Mouse (Mus musculus) embryonic facial prominence, embryonic 14.5 days (tissue): ENCODE data around the gene Tsga13. TPM values are rescaled to one million over a fixed set of nuclear protein-coding genes. Genes with fewer than 3 reads are reported as not detected.

ENCODE experiments used
- ATAC-seq: fragments of 200-750 bp; cut with Nextera tagmentation; 2 replicates; pipeline ENCODE4 v1.8.0; 2017; ENCODE audit warnings: low read depth, moderate number of reproducible peaks, moderate TSS enrichment
- DNase-seq: peaks from one replicate; pipeline ENCODE4 v3.0.0-alpha.2; 2015; ENCODE audit warnings: low spot score
- H3K27ac ChIP-seq: fragments of 300-500 bp; sonication (generic); replicated peaks from 2 replicates; pipeline ENCODE4 v1.5.1; 2014; ENCODE audit warnings: low read depth, mild to moderate bottlenecking, low read length, moderate library complexity
- H3K27me3 ChIP-seq: fragments of 300-500 bp; sonication (generic); replicated peaks from 2 replicates; pipeline ENCODE4 v1.6.1; 2014; ENCODE audit warnings: low read length; ENCODE audit not compliant: control insufficient read depth, insufficient read depth
- H3K36me3 ChIP-seq: fragments of 300-500 bp; sonication (generic); 2 replicates; pipeline ENCODE4 v1.6.1; 2014; ENCODE audit warnings: low read length, mixed read lengths; ENCODE audit not compliant: control insufficient read depth, insufficient read depth
- H3K4me1 ChIP-seq: fragments of 300-500 bp; sonication (generic); 2 replicates; pipeline ENCODE4 v1.6.1; 2014; ENCODE audit warnings: antibody characterized with exemption, low read length; ENCODE audit not compliant: control insufficient read depth, insufficient read depth
- H3K4me2 ChIP-seq: fragments of 300-500 bp; sonication (generic); 2 replicates; pipeline ENCODE4 v1.6.1; 2014; ENCODE audit warnings: low read depth, mild to moderate bottlenecking, low read length, moderate library complexity, mixed read lengths
- H3K4me3 ChIP-seq: fragments of 300-500 bp; sonication (generic); 2 replicates; pipeline ENCODE4 v1.5.1; 2014; ENCODE audit warnings: low read depth, mild to moderate bottlenecking, low read length
- H3K9ac ChIP-seq: fragments of 300-500 bp; sonication (generic); 2 replicates; pipeline ENCODE4 v1.6.1; 2014; ENCODE audit warnings: low read depth, mild to moderate bottlenecking, low read length, moderate library complexity, mixed read lengths
- H3K9me3 ChIP-seq: fragments of 300-500 bp; sonication (generic); 2 replicates; pipeline ENCODE4 v1.6.1; 2016; ENCODE audit warnings: low read length; ENCODE audit not compliant: control insufficient read depth
- WGBS: fragments of 180-500 bp; shearing (Covaris S2); extraction: QIAGEN DNeasy Blood & Tissue Kit; methylation state at CpG from one replicate; pipeline ENCODE4 v1.1.7; 2014; 5-methylcytosine and 5-hydroxymethylcytosine counted together
- polyA plus RNA-seq: library from polyadenylated mRNA; unstranded; fragments of >200 nt; fragmentation: Nextera tagmentation; extraction: Ambion mirVana; gene quantifications from 2 replicates; pipeline ENCODE4 v1.2.1, GENCODE M21; 2014

Tsga13 gene
- polyA plus RNA-seq, 1 experiment from 2014 or later: 0.29 TPM

- WGBS: 59% methylated on average over 5 of the region's 5 CpGs
- H3K27me3 ChIP-seq: no peaks in the 10 kb centered on the region
- no peak overlapping the region for H3K27ac ChIP-seq
Measured at GRCm38 (mm10) chr6:30904911-30905310, 10.5 kb downstream of the Tsga13 start.

GRCm38 (mm10) chr6:30904033-30904432, 11.3 kb downstream of the Tsga13 start:
- H3K27me3 ChIP-seq: no peaks in the 10 kb centered on the region
- H3K9me3 ChIP-seq: no peaks in the 10 kb centered on the region
- H3K36me3 ChIP-seq: no peaks in the 10 kb centered on the region
- H3K4me2 ChIP-seq: no peak overlapping the region
- no peak overlapping the region for H3K27ac ChIP-seq
- no peak overlapping the region for H3K4me3 ChIP-seq
- no peak overlapping the region for H3K9ac ChIP-seq
- DNase-seq (no peak), ATAC-seq (no peak)
- WGBS: 41% methylated on average over 3 of the region's 3 CpGs
- no peaks in the 10 kb centered on the region for H3K4me1 ChIP-seq

More at GRCm38 (mm10) chr6:30904911-30905310, 10.5 kb downstream of the Tsga13 start:
- no peaks in the 10 kb centered on the region for H3K36me3 ChIP-seq
- ATAC-seq (no peak), DNase-seq (no peak)
- no peaks in the 10 kb centered on the region for H3K9me3 ChIP-seq
- H3K4me2 ChIP-seq: no peak overlapping the region
- H3K4me3 ChIP-seq: no peak overlapping the region
- H3K4me1 ChIP-seq: no peaks in the 10 kb centered on the region
- H3K9ac ChIP-seq: no peak overlapping the region

GRCm38 (mm10) chr6:30897520-30897919, 17.9 kb downstream of the Tsga13 start:
- H3K36me3 ChIP-seq: no peaks in the 10 kb centered on the region
- ATAC-seq (no peak), DNase-seq (peak; percentile 27)
- no peak overlapping the region for H3K4me3 ChIP-seq
- peak overlapping the region; percentile 95 for H3K27ac ChIP-seq
- peak overlapping the region; percentile 54 for H3K4me2 ChIP-seq
- WGBS: 67% methylated on average over 6 of the region's 6 CpGs
- H3K4me1 ChIP-seq: peaks cover 13% of the 10 kb centered on the region
- H3K9ac ChIP-seq: no peak overlapping the region
- H3K9me3 ChIP-seq: no peaks in the 10 kb centered on the region
- H3K27me3 ChIP-seq: no peaks in the 10 kb centered on the region

GRCm38 (mm10) chr6:30896986-30897327, 18.4 kb downstream of the Tsga13 start:
- Histone ChIP-seq H3K27me3 (no peaks in the 10 kb centered on the region), H3K9me3 (no peaks in the 10 kb centered on the region), H3K4me3 (peak overlapping the region; percentile 61), H3K9ac (peak overlapping the region; percentile 54), H3K4me2 (peak overlapping the region; percentile 54), H3K27ac (peak overlapping the region; percentile 95), H3K4me1 (peaks cover 13% of the 10 kb centered on the region), H3K36me3 (no peaks in the 10 kb centered on the region)
- DNase-seq: peak; percentile 21
- no peak for ATAC-seq
- WGBS: 13% methylated on average over 8 of the region's 8 CpGs

- Histone ChIP-seq H3K4me1 (peaks cover 13% of the 10 kb centered on the region), H3K9me3 (no peaks in the 10 kb centered on the region), H3K27ac (peak within 1 kb of the TSS; percentile 95), H3K4me2 (peak within 1 kb of the TSS; percentile 54), H3K36me3 (no peaks in the 10 kb centered on the region), H3K9ac (peak within 1 kb of the TSS; percentile 74), H3K27me3 (no peaks in the 10 kb centered on the region), H3K4me3 (peak within 1 kb of the TSS; percentile 61)
- ATAC-seq (peak; percentile 99), DNase-seq (peak; percentile 96)
- 0% methylated on average over 30 of the region's 83 CpGs for WGBS
Measured at GRCm38 (mm10) chr6:30896195-30896985, 19.0 kb downstream of the Tsga13 start, which contains the start of gene Copg2. TSS of gene Copg2 (minus strand) at chr6:30896794.

- peak overlapping the region; percentile 54 for H3K4me2 ChIP-seq
- DNase-seq: no peak
- peaks cover 13% of the 10 kb centered on the region for H3K4me1 ChIP-seq
- H3K27ac ChIP-seq: peak overlapping the region; percentile 95
- no peak; the same call in 1 of the 2 replicates for ATAC-seq
- H3K9me3 ChIP-seq: no peaks in the 10 kb centered on the region
- WGBS: 22% methylated on average over 3 of the region's 3 CpGs
- H3K27me3 ChIP-seq: no peaks in the 10 kb centered on the region
- H3K9ac ChIP-seq: peak overlapping the region; percentile 74
- H3K36me3 ChIP-seq: no peaks in the 10 kb centered on the region
- peak overlapping the region; percentile 61 for H3K4me3 ChIP-seq
Measured at GRCm38 (mm10) chr6:30895819-30896194, 19.6 kb downstream of the Tsga13 start.

GRCm38 (mm10) chr6:30893081-30893480, 22.3 kb downstream of the Tsga13 start:
- 64% methylated on average over 4 of the region's 4 CpGs for WGBS
- Histone ChIP-seq H3K27ac (no peak overlapping the region), H3K27me3 (no peaks in the 10 kb centered on the region), H3K4me2 (no peak overlapping the region), H3K9ac (no peak overlapping the region), H3K4me1 (peaks cover 13% of the 10 kb centered on the region), H3K36me3 (peaks cover 8% of the 10 kb centered on the region), H3K9me3 (no peaks in the 10 kb centered on the region), H3K4me3 (no peak overlapping the region)
- ATAC-seq (no peak), DNase-seq (peak; percentile 68)

- H3K9me3 ChIP-seq: no peaks in the 10 kb centered on the region
- no peak overlapping the region for H3K4me2 ChIP-seq
- peak; percentile 20 for DNase-seq
- no peaks in the 10 kb centered on the region for H3K27me3 ChIP-seq
- no peak overlapping the region for H3K27ac ChIP-seq
- no peak overlapping the region for H3K4me3 ChIP-seq
- H3K4me1 ChIP-seq: peaks cover 7% of the 10 kb centered on the region
- no peak overlapping the region for H3K9ac ChIP-seq
- ATAC-seq: no peak
- H3K36me3 ChIP-seq: peaks cover 12% of the 10 kb centered on the region
Measured at GRCm38 (mm10) chr6:30891761-30892160, 23.6 kb downstream of the Tsga13 start.

- 89% methylated on average over 3 of the region's 3 CpGs for WGBS
Measured at GRCm38 (mm10) chr6:30884856-30885255, 30.5 kb downstream of the Tsga13 start.

More at GRCm38 (mm10) chr6:30884856-30885255, 30.5 kb downstream of the Tsga13 start:
- Histone ChIP-seq H3K4me2 (no peak overlapping the region), H3K9me3 (no peaks in the 10 kb centered on the region), H3K9ac (no peak overlapping the region), H3K4me3 (no peak overlapping the region), H3K27me3 (no peaks in the 10 kb centered on the region), H3K4me1 (no peaks in the 10 kb centered on the region), H3K27ac (no peak overlapping the region), H3K36me3 (peaks cover 28% of the 10 kb centered on the region)
- ATAC-seq: no peak
- DNase-seq: no peak
